Mouse (Mus musculus) kidney, postnatal 25 days (tissue): ENCODE data around the gene Galnt5.

Experiments
- DNase-seq, 2 experiments: peaks; one replicate each; pipeline ENCODE4 v3.0.0; 2021; ENCODE audit warnings: mixed read lengths in 2 of 2

Gene Galnt5

DNA sequence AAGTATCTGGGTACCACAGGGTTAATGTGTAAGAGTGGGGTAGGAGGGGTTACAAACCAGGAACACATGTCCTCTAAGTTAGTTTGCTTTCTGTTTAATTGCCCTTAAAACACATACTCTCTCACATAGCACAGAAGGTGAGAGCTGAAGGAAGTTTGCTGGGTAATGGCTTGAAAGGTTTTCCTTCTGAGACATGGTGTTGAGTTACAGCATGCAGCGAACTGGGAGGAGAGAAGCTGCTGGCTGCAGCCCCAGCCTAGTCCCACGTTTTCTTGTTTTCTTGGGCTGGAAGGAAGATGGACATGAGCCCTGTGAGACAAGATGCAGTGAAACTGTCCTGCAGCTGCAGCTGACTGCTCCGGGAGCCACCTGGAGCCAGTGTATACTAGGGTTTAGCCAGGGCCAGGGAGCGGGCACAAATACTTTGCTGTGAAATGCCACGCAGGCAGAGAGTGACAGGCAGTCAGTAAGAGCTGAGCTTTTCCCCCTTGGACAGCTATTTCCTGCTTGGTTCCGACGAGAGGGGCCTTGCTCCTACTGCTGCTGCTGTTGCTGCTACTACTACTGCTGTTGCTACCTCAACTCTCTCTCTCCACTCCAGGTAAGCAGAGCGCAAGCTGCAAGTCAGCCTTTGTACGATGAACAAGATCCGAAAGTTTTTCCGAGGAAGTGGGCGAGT lies at the start of gene Galnt5:
Gene Galnt5 (plus strand): TSS at position 133 of the 679 bp plus-strand sequence.
- DNase-seq = peak in 1 of 2 experiments; percentile 30

DNA sequence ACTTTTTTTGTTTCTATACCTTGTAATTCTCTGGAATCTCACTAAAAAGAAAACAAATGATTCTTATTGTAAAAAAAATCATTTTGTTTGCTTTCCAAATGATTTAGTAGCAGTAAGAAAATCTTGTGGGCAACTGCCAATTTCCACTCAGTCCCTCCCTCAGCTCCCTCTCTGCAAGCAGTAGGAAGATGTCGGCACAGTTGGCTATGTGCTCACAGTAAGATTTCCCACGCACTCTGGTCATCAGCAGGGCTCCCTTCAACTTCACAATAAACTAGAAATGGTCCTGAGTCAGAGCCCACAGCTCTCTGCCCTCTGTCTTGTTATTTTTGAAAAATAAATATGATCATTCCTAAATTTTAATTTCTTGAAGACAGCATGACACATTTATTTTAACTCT lies 46.1 kb upstream of the Galnt5 start:
- no peak for DNase-seq

DNA sequence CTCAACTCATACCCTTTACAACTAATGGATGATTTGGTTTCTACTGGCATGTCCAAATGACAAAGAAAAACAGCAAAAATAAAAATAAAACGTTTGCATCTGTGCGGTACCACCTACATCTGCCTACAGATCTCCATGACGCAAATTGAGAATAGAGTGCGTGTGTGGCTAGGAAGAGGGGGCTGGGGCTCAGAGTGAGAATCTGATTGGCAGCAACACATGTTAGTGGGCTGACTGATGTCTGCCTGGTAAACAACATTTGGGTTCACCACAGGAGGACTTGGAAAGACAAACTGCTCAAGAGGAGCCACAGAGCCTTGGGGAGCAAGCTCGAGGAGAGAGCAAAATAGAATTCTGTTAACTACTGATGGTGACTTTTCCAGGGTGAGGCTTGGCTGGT lies 36.9 kb upstream of the Galnt5 start:
- no peak for DNase-seq

DNA sequence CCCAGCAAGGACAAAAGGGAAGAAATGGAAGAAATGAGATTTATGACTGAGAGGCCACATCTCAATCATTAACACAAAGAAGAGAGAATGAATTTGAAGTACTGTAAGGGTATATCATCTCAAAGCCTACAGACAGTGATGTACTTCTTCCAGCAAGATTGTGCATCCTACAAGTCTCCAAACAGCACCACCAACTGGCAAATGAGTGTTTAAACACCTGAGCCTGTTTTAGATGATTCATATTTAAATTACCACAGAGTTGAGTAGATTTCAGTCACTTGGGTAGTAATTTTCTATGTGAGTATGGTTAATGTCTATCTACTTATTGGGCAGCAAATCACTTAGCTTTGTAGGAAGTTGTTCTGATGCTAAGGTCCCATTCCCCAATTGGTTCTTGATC lies 15.4 kb upstream of the Galnt5 start:
- DNase-seq = no peak

DNA sequence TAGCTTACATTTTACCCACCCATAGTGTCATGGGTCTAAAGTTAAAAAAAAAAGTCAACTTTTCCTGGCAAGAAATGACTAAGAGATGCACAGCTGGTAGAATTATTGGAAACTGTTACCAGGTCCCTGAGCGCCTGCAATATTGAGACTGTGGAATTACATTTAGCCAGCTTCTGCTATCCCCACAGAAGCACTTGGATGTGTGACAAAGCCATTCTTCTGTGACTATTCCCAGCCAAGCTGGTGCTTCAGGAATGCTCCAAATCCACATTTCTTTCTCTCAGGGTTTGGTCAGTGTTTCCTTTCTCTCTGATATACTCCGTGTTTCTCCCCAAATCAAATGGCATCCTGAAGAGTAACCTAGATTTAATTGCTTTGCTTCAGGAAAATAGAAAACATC lies 6.6 kb upstream of the Galnt5 start:
- DNase-seq = no peak

DNA sequence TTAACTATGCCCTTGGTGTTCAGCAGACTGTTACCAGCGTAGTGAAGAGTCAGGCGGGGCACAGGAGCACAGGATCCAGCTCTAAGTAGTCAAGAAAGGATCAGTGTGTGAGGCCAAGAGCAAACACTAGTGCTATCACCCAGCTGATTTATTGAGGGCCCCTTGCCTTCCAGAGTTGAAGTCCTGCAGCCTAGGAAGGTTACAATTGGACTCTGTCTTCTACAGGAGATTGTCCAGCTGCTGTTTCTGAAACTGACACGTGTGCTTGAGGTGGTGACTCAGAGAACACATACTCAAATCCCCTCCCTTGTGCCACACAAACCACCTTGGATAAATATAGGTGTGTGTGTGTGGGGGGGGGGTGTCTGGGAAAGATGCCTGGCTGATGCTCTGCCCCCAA lies 3.8 kb downstream of the Galnt5 start:
- DNase-seq = no peak

DNA sequence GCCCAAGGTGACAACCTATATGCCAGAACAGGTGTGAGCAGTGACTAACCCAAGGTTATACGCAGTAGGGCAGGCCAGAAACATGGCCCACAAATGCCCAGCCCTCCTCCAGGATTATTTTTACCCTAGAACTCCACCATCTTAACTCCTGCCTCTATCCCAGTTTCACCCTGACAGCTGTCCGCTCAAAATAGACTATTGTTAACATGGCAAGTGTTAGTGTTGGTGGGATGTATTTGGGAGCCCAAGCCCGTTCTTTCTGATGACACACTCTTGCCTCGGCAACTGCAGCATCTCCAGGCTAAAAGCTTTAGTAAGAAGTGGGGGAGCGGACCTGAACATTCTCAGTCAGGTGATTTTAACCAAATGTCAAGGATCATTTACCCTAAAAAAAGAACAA lies 9.4 kb downstream of the Galnt5 start:
- DNase-seq = no peak

DNA sequence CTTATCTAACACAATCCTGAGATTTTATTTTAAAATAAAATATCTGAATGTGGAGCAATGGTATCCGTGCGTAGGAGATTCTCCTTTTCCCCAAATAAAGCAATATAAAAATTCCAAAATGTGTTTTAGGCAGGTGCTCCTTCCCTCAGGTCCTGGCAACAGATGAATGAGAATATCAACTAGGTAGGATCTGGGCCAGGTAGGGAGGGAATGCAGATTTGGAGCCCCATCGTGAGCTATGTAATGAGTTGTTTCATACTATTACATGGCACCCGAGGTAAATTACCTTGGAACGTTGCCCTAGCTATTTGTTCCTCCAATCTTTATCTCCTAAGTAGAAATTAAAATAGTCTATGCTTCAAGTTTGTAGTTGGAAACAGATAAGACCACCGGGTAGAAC lies 25.9 kb downstream of the Galnt5 start:
- DNase-seq = no peak

DNA sequence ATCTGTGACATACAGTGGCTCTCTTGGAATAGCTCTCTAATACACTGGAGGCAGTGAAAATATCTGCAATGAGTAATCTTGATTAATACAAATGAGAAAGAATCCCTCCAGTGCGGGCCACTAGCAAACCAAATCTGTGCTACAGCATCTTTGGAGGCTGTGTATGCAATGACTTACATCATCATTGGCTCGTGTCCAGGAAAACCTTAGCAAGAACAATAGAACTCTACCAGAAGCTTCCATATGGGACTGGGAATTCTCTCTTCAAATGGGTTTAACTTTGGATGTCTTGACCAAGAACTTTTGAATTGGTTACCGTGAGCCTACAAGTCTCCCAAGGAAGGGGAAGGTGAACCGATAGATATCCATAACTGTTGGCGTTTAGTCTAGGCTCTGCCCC lies 29.1 kb downstream of the Galnt5 start:
- DNase-seq = no peak

DNA sequence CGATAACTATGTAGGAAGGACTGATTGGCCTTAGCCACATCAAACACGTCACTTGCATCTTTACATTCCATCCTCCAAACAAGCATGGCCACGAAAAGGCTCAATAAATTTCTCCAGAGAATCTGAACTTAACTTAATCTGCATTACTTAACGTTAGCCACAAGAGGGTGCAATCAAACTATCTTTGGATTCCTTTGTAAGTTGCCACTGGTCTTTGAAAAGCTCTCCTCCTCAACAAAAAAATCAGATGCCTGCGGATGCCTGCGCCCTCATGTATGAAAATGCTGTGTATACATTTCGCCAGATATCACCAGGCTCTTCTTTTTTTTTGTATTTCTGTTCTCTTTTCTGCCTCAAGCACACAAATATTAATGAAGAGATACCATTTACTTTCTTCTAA lies 31.7 kb downstream of the Galnt5 start:
- no peak for DNase-seq

DNA sequence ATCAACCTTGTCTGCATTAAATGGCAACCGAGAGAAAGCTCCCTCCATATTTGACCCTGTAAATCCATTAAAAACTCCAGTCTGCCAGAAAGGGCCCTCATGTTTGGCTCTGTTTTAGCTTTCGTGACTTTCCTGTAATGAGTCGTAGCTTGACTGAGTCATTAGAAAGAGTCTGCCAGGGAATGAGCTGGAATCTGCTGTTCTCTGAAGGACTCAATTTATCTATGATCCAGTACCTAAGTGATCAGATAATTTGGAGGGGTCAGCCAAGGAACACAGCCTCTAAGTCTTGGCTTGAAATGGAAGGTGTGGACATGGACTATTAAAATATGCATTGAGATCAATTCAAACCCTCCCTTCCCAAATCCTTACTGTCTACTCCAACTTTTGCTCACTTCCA lies 33.7 kb downstream of the Galnt5 start:
- DNase-seq = no peak

DNA sequence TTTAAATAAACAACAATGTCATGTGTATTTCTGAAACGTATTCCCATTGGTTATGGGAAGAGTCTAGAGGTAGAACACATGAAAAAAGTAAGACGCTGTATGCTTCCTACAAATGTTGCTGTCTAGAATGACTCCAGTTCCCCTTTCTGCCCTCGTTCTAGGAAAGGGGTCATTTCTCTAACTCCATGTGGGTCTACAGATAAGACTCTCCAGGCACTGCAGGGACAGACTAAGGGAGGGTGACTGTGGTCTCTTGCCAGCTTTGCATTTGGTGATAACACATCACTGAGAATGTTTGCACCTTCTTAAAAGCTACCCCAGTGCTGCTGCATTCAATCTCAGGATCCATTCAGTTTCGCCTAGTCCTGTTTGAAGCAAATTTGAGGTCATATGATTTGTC lies 38.0 kb downstream of the Galnt5 start:
- DNase-seq = no peak

DNA sequence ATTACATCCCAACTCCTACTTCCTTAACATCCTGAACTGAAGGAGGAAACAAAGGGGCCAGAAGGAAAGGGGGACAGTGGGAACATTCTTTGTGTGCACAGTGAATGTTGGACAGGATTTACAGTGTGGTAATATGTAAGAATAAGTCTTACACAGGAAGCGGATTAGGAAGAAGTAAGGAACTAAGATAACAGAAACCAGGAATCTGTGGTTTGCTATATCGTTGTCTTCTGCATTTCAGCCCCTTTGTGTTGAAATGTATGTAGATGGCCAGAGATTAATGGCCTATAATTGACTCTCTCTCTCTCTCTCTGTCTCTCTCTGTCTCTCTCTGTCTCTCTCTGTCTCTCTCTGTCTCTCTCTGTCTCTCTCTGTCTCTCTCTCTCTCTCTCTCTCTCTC lies 39.2 kb downstream of the Galnt5 start:
- no peak for DNase-seq

DNA sequence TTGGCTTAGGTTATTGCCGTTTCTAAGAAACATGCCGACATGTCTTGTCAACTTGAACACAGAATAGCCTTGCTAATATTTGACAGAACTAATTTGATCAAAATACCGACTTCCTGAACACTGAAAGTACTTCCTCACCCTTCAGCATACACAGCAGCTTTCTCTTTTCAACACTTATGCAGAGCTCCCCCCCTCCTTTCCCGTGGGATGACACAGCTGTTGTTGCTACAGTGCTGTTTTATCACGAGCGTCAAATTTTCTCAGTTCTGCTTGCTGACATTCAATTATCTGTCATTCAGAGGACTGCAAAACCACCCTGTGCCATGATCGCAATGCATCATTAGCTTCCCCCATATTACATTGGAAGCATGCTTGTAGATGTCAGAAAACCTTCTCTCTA lies 44.2 kb downstream of the Galnt5 start:
- no peak for DNase-seq

DNA sequence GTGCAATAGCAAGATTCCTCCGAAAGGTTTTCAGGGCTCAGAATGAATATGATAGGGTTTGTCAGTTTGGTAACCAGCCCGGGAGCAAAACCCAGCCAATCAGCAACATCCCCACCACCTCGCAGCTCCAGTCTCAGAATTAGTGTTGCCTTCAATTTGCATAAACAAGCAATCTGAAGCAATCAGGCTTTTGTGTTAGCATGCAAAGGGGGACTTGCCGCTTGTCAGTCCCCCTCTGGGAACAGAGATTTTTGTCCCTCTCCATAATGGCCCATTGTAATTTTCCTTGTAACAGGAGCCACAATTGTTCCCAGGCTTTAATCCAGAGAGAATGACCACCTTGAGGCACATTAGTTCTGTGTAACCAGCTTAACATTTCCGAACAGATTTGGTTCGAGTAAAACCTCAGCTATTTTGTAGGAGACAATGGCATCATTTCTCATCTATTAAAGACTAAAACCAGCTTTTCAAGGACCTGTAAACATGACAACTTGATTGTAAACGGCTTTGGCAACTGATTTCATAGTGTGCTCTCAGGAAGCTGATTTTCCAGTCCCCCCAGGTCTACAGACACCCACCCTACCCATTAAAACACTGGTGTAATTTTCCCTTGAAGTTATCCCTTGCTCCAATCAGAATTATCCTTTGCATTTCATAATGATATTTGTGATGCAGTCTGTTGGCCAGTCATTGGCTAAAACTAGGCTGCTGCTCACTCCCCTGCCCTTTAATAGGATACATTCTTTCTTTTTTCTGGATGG lies 55.3 kb downstream of the Galnt5 start, which contains the start of gene Ermn:
Gene Ermn (minus strand): TSS at position 44 of the 761 bp plus-strand sequence.
- no peak for DNase-seq

DNA sequence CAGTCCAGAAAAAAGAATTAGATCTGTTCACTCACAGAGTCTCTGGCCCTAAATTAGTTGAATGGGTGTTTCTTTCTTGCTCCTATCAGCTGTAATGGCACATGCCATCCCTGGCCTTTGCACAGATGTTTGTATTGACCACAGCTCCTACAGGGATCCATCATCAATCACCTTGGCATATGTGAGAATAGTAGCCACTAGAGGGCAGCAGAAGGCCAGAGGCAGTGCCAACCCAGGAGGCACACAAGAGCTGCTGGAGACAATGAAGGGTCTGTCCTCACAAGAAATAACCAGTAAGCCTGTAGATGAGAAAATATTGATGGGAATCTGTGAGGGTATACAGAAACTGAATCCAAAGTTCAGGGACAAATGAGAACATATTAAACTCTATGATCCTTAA lies 57.7 kb downstream of the Galnt5 start:
- peak; percentile 53 to 72 for DNase-seq

DNA sequence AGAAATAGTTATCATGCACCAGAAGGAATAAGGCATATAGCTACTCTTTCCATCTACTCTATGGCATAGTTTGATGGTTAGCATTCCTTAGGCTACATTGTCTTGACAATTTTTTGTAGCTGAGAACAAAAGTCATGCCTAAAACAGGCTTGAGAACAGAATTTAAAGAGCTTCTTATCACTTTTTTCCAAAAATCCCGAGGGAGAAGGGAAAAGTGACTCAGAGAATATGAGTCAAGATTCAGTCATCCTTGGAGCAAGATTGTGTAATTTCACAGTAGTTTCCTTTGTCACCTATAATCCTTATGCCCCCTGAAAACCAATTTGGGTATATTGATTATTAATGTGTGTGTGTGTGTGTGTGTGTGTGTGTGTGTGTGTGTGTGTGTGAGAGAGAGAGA lies 82.2 kb downstream of the Galnt5 start:
- DNase-seq = no peak

DNA sequence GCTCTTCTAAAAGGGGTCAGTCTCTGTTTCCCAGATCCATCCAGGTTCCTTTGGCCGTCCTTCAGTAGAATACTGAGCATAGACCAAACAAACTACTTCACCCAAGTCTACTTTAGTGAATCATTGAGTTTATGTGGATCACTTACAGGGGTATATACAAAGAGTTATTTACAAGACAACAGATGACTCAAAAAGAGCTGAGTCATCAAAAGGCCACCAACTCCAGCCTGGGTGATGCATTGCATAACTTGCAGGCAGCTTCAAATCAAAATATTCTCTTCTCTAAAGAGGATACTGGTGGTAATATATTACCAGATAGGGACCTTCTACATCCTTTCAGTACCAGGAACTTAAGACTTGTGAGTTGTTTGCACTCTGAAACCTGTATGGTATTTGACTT lies 88.7 kb downstream of the Galnt5 start:
- DNase-seq = no peak

DNA sequence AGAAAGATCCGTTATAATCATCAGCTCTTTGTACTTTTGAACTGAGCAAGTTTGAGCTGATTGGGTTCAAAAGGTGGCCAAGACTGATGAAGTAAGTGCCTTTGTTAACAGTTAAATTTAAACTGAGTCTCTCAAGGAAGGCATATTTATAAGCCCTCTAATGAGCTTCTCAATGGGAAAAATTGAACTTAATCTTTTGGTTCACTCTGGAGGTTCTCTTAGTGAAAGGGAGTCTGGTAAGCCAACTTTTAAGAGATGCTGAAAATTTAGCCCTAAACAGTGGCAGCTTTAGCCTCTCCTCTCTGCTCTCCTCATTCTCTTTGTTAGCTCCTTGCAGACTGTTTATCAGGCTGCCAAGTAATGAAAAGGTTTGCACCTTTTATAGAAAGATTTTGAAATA lies 97.1 kb downstream of the Galnt5 start:
- DNase-seq = no peak
